Mouse (Mus musculus) left cerebral cortex, postnatal 14 days (tissue): Measurements from ENCODE around the gene Rilpl1. TPM values are rescaled to one million over a fixed set of nuclear protein-coding genes. Genes with fewer than 3 reads are reported as not detected.
"Not testable (repeated sequence)": the region's sequence is repeated elsewhere in the genome, so short reads cannot be mapped to it uniquely, and the experiment has no call there.

ENCODE experiments used
- DNase-seq, 2 experiments: peaks; one replicate each; pipeline ENCODE4 v3.0.0; 2021 to 2022; ENCODE audit warnings: low spot score in 2 of 2, mixed read lengths in 1 of 2
- intact Hi-C: fragments of 180-260 bp; cut with DNase I; formaldehyde crosslinking; loops from one replicate; pipeline ENCODE4 v1.15.1; 2025
- total RNA-seq, 2 experiments: library from RNA; stranded (reverse); gene quantifications; 2 replicates each; pipeline ENCODE4 v1.2.3; 2021

Rilpl1 gene
- total RNA-seq, 2 experiments from 2014 or later, result 42.5 to 57.5 TPM

DNA sequence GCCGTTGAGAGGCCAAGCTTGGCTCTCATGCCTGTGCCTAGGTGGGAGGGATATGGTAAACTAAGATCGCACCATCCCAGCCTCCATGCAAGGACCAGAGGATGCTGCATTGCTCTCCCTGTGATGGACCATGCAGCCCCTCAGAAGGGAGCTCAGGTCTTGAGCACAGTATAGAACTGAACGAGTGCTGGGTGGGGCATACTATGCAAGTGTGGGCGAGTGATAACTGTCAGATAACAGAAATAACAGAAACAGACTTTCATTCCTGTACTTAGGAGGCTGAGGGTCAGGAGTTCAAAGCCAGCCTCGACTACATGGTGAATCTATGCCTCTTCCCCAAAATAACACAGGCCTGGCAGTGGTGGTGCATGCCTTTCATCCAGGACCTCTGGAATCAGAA is 3.8 kb upstream of the Rilpl1 start:
- intact Hi-C loops, result loop anchor here (5.0 kb wide), 1 partner anchor 98 kb away; the partner anchor contains the start of gene Kmt5a
- no peak for DNase-seq

DNA sequence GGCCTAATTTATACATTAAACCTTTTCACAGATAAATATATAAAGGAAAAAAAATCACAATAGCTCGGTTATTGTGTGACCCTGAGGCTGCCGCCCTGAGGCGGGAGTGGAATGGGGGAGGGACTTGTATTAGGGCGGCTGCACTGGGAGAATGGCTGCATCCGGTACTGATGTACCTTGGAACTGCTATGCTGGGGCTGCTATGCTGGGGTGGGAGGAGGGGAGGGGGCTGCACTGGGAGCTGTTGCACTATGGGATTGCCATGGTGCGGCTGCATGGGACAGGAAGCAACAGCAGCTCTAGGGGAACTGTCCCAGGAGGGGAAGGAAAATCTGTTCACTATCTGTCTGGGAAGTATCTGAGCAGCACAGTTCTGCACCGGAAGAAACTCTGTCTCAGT is 1.3 kb upstream of the Rilpl1 start:
- no peak for DNase-seq
- intact Hi-C loops, result loop anchor here (5.0 kb wide), 1 partner anchor 50 kb away; the partner anchor contains the start of gene Snrnp35

DNA sequence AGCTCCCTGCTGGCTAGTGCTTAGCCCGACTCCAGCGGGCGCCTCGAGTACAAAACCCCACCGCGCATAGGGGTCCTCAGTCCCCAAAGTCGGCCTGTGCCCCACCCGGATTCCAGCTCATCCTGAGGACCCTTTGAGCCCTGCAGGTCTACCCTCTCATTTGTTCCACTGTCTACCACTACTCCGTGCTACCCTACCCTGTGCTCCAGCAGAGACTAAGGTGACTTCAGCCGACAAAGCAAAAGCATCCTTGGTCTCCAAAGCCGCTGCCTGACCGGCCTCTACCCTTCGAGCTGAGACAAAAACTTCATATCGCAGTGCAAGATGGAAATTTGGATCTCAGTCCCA is 366 bp upstream of the Rilpl1 start:
- intact Hi-C loops, result loop anchor here (5.0 kb wide), 1 partner anchor 49 kb away; the partner anchor contains the start of gene Snrnp35

DNA sequence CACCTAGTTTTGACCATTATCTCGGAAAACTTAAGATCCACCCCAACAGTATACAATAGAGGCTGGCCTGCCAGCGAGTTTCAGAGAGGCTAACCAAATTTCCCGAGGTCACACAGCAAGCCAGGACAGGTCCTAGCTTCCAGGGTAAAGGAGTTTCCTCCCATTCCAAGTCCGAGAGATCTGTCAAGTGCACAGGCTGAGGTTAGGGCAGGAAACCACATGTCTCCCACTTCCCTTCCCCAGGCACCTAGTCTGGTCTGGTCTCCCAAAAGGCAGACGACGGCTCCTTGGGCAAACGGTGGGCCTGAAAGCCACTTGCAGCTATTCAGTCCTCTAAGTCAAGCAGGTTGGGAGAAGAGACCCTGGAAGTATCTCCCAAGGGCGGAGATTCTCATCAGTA is 1.5 kb downstream of the Rilpl1 start:
- DNase-seq, result no peak
- intact Hi-C loops, result loop anchor here (5.0 kb wide), 1 partner anchor 47 kb away; the partner anchor contains the start of gene Snrnp35

More for the DNA sequence above, 366 bp upstream of the Rilpl1 start:
- DNase-seq, result no peak

DNA sequence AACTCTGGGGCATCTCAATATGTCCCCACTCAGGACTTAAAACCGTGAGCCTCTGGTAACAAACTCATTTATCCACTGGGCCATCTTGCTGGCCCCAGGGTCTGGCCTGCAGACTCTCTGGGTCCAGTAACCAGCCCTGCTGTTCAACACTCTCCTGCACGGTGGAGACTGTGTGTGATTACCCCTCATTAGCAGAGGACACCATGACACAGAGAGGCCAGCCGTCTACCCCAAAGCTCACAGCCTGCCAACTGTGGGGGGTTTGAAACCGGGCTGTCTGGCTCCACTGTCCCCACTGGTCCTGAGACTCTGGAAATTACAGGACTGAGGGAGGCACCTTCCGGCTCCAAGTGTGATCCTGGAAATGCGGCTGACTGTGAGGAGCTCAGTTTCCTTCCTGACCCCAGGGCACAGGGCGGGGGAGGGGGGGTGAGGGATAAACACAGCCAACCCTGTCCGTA is 2.0 kb downstream of the Rilpl1 start:
- intact Hi-C loops, result no loop called here
- DNase-seq, result no peak

DNA sequence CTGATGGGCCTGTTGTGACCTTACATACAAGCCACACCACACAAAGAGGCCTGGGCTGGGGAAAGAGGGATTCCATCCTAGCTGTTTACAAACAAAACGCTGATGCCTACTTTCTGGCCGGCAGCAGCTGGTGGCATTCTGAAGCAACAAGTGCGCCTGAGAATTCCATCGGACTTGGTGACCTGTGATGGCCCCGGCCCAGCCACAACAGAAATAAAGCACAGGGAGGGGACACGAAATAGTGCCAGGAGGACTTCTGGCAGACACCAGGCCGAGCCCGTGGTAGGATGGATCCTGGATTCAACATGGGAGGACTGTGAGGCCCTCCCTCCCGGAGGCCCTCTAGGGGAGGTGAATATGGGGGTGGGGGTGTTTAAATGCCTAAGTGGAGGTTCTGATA is 2.4 kb downstream of the Rilpl1 start:
- DNase-seq, result no peak
- intact Hi-C loops, result no loop called here

DNA sequence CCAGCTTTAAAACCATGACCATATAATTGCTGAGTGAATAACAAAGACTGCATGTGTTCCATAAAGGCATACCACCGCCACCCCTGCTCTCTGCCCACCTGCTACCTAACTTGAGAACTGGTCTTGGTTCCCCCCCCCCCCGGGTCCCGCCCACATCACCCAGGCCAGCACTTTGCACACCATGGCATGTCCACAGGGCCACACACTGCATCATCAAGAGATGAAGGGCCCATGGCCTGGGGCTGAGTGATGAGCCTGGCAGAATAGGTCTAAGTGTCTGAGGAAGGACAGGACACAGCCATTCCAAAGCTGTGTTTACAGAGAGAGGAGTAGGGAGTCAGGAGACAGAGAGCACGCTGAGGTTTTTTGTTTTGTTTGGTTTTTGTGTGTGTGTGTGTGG is 2.8 kb downstream of the Rilpl1 start:
- no peak for DNase-seq
- intact Hi-C loops, result no loop called here

DNA sequence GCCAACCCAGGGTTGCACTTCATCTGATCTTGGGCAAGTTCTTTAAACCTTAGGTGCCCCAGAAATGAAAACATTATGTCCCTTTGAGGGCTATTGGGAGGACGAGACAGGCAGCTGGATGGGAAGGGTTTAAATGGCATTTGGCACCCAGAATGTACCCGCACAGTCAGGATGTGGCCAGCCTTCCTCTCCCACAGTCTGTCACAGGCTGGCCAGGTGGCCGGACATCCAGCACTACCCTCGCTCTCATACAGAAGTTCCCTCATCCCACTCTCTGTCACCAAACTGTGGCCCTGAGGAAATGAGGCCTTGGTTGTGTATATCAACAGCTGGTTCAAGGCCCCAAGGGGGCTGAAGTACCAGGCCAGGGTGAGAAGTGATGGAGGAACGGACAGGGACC is 6.2 kb downstream of the Rilpl1 start:
- intact Hi-C loops, result no loop called here
- no peak for DNase-seq

DNA sequence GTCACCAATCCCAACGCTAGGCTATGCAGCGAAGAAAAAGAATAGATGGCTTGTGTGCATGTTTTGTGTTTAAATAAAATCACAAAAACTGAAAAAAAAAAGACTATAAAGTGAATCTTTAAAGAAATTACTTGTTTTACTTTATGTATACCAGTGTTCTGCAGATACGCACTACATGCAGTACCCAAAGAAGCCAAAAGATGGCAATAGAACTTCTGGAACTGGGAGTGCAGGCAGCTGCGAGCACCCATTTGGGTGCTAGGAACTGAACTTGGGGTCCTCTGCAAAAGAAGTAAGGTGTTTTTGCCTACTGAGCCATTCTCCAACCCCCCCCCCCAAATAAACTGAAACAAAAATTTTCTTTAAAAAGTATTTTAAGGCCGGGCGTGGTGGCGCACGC is 8.2 kb downstream of the Rilpl1 start:
- no peak for DNase-seq
- intact Hi-C loops, result no loop called here

DNA sequence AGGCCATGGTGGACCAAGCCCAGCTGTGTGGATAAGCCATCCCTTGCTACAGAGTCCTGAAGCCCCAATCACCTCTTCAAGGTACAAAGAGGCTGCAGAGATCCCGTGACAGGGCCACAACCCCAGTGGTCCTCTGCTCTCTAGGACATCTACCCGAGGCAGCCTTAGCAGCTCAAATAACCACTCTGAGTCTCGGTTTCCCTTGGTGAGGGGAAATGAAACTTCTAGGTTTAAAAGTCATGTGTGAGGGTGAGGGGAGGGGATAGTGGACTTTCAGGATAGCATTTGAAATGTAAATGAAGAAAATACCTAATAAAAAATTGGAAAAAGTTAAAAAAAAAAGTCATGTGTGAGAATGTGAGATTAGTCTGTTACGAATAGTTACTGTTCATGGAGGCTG is 9.6 kb downstream of the Rilpl1 start:
- intact Hi-C loops, result no loop called here
- no peak for DNase-seq

DNA sequence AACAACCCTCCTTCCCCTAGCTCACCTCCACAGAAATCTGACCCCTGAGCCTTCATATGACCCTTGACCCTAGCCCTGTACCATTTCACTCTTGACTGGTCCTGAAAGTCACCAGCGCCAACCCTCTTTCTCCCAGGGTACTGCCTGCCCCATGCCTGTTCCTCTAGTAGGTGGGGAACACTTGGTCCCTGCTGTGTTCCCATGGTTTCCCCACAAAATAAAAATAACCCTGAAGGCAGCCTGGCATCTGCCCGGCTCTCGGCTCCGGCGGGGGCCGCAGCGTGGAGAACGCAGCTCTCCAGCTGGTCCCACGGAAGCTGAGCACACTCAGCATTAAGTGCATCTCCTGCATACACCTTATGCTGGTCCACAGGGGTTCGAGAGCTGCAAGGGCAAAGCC is 12.5 kb downstream of the Rilpl1 start:
- intact Hi-C loops, result no loop called here
- DNase-seq, result peak; percentile 79 to 89

DNA sequence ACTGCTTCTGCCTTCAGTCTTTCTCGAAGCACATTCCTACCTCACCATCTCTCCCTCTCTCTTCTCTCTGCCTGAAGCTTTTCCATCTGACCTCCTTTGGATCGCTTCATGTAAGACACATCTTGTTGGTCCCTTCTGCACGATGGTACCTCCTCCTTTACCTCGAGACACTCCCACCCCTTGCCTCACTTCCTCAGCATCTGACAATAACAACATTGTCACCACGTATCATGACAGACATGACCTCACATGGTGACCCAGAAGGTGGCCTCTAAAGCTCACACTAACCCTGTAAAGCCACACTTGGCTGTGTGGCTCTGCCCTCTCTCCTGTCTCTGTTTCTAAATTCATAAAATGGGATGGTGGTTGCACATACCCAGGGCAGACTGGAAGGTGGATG is 15.4 kb downstream of the Rilpl1 start:
- no peak for DNase-seq
- intact Hi-C loops, result no loop called here

DNA sequence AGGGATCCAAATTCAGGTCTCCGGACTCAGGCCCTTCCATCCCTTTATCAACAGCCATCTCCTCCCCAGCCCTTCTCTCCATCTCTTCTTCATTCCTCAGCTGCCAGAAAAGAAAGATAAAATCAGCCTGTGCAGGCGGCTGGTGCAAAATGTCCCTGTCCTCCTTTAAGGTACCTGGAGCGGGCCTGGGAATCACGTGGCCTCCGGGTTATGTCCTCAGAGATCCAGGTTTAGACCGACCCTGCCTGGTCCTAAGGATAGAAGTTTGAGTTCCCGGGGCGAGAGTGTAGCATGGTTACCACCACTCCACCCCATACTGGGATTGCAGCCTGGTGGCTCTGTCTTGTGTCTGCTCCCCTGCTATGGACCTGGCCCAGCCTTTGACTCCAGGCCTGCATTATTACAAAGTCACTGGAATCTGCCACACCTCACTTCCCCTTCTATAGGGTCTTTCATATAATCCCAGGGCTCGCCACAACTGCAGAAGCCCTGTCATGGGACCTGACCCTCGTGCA is 20.6 kb downstream of the Rilpl1 start:
- intact Hi-C loops, result no loop called here
- DNase-seq, result no peak

DNA sequence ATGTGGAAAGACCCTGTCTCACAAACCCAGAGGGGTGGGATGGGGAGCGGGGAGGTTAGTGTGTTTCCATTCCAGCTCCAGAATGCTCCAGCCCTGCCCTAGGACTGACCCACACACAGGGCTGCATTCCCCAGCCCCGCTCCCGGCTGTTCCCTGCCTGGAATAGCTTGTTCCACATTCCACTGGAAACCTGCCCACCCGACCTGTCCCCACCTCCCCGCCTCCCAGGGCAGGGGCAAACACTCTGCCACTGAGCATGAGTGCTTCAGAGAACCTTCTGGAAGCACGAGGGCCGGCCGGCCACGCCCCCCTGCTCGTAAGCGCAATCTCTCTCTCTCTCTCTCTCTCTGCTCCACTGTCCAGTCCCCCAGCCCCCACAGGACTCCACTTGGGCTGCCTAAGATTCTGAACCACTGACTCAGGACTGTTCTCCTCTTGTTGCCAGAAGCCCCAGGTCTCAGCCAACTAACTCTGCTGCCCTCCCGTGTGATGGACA is 21.4 kb downstream of the Rilpl1 start:
- DNase-seq, result no peak
- intact Hi-C loops, result no loop called here

DNA sequence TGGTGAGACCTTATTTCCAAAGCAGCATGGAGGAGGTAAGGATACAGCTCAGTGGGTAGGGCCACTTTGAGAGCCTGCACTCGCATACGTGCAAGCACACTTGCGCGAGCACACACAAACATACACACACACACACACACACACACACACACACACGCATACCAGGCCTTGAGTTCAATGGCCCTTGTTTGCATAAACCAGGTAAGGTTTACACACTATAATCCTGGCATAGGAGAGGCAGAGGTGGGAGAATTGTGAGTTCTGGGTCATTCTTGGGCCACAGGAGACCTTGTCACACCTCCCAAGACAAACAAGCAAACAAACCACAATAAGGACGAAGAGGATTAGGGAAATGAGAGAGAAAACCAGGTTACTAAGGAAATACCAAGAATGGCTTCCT is 22.0 kb downstream of the Rilpl1 start:
- intact Hi-C loops, result no loop called here

DNA sequence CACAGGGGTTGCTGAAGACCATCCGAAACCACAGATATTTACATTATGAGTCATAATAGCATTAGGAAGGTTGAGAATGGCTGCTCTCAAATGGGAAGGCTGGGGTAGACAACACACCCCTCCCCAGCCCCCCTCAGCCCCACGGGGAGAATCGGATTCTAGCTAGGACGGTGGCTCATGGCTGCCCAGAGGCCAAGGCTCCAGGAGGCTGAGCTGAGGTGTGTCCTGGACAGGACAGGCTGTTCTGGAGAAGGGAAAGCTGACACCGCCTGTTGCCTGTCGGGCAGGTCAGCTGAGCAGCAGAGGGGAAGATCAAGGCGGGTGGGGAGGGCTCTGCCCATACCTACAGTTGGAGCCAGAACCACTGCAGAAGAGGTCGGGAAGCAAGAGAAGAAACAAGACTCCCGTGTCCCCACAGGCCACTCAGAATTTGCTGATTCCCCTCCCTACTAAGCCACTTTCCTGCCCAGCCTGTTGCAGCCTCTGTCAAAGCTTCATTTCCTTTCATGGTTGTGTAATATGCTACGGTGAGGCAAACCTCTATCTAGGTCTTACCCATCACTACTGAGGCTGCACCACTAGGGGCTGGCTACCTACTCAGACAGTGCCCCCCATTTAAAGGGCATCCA is 24.3 kb downstream of the Rilpl1 start:
- intact Hi-C loops, result no loop called here
- no peak for DNase-seq

More for the DNA sequence above, 22.0 kb downstream of the Rilpl1 start:
- no peak for DNase-seq

DNA sequence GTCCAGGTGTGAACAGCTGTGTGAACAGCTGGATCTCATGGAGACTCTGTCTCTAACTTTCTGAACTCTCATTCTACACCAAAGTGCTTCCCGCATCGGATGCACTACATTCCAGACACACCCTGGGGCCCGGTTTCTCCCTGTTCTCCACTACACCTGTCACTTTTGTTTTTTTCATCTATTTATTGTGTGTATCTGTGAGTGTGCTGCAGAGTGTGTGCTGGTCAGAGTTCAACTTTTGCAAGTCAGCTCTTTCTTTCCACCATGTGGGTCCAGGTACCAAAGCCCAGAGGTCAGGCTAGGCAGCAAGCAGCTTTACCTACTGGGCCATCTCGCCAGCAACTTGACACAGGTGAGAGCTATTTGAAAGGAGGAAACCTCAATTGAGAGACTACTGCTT is 26.0 kb downstream of the Rilpl1 start:
- no peak for DNase-seq
- intact Hi-C loops, result no loop called here

DNA sequence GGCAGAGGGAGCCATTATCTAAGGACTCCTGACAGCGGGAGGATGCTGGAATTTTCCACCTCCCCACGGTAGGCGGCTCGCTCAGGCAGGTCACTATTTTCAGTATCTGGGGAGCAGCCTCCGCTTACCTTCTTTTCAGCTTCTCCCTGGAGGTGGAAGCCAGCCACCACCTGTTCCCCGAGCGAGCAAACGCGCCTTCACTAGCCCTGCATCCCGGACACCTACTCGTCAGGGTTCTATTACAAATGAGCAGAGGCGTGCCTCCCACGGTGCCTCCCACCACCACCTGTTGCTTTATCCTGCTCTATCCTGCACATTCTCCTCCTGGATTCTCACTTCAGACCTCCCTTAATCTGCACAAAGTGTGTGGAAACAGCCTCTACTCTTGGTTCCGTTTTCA is 27.4 kb downstream of the Rilpl1 start:
- intact Hi-C loops, result no loop called here
- peak; percentile 76 to 80 for DNase-seq

DNA sequence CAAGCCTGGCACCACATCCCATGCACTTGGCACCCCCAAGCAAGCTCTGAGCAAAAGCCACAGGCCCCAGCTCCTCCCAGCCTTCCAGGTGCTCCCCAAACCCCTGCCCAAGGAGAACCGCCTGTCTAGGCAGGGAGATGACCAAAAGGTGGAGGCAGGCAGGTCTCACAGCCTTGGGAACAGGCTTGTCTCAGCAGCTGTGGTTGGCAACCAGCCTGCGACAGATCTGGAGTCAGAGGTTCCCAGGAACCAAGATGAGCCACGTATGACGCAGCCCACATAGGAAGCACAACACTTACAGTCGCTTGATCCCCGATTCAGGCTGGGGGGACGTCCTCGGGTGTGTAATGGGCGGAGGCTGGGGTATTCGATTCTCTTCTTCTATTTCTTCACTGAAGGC is 29.6 kb downstream of the Rilpl1 start:
- no peak for DNase-seq
- intact Hi-C loops, result no loop called here

DNA sequence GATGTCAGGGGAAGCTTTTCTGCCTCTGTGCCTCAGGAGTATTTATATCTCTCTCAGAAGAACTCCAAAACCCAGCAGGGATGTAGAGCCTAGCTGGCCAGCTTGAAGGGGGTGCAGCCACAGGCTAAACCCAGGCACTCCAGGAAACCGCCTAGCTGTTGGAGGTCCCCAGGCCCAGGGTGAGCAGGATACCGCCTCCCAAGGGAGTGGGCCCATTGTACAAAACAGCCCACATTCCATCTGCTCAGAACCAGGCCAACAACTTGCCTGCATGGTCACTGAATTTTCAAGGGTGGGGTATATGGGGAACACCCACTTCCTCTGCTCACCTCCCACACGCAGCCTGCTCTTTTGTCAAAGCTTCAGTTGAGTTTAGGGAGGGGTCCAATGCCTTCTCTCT is 30.6 kb downstream of the Rilpl1 start:
- DNase-seq, result peak; percentile 34 to 40
- intact Hi-C loops, result no loop called here

DNA sequence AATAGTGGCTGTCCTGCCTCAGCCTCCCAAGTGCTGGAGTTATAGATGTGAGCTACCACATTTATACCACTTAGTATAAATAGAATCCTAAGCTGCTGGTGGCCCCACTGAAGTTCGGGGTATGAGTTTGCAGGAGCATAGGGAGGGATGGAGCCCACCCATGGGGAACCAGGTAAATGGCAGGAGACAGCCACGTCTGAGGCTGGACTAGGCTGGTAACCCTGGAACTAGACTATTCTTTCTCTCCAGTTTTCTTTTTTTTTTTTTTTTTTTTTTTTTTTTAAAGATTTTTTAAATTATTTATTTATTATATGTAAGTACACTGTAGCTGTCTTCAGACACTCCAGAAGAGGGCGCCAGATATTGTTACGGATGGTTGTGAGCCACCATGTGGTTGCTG is 31.2 kb downstream of the Rilpl1 start:
- intact Hi-C loops, result not testable (repeated sequence)

More for the DNA sequence above, 31.2 kb downstream of the Rilpl1 start:
- DNase-seq, result not testable (repeated sequence)
